Mouse (Mus musculus): ENCODE measurements around the gene Rrbp1.
A peak's percentile ranks its signal among the peaks of the same experiment; 100 is the strongest.

Gene Rrbp1

GRCm38 (mm10) chr2:144005166-144005955, 5.7 kb downstream of the Rrbp1 start:
- no peak for DNase-seq

- DNase-seq = peak; percentile 34
Measured at GRCm38 (mm10) chr2:144003544-144003943, 7.5 kb downstream of the Rrbp1 start.

- no peak for DNase-seq
Measured at GRCm38 (mm10) chr2:144002229-144002984, 8.7 kb downstream of the Rrbp1 start.

GRCm38 (mm10) chr2:143992977-143993376, 18.1 kb downstream of the Rrbp1 start:
- no peak for DNase-seq

- DNase-seq = no peak
Measured at GRCm38 (mm10) chr2:143991964-143992672, 18.9 kb downstream of the Rrbp1 start.

- DNase-seq = peak; percentile 42
Measured at GRCm38 (mm10) chr2:143990997-143991396, 20.1 kb downstream of the Rrbp1 start.

GRCm38 (mm10) chr2:143988016-143988415, 23.0 kb downstream of the Rrbp1 start:
- DNase-seq = no peak

- no peak for DNase-seq
Measured at GRCm38 (mm10) chr2:143987485-143987884, 23.6 kb downstream of the Rrbp1 start.

- DNase-seq = no peak
Measured at GRCm38 (mm10) chr2:143983482-143983881, 27.6 kb downstream of the Rrbp1 start.

- no peak for DNase-seq
Measured at GRCm38 (mm10) chr2:143982901-143983300, 28.2 kb downstream of the Rrbp1 start.

GRCm38 (mm10) chr2:143982152-143982551, 28.9 kb downstream of the Rrbp1 start:
- DNase-seq = no peak

GRCm38 (mm10) chr2:143980781-143981398, 30.2 kb downstream of the Rrbp1 start:
- DNase-seq = peak; percentile 74

GRCm38 (mm10) chr2:143978444-143979147, 32.5 kb downstream of the Rrbp1 start:
- no peak for DNase-seq

GRCm38 (mm10) chr2:143975146-143975649, 35.9 kb downstream of the Rrbp1 start:
- DNase-seq = no peak

- no peak for DNase-seq
Measured at GRCm38 (mm10) chr2:143973161-143973560, 37.9 kb downstream of the Rrbp1 start.

- no peak for DNase-seq
Measured at GRCm38 (mm10) chr2:143971887-143972286, 39.2 kb downstream of the Rrbp1 start.

- DNase-seq = no peak
Measured at GRCm38 (mm10) chr2:143970841-143971240, 40.2 kb downstream of the Rrbp1 start.

- DNase-seq = no peak
Measured at GRCm38 (mm10) chr2:143969260-143969659, 41.8 kb downstream of the Rrbp1 start.

- peak; percentile 6 for DNase-seq
Measured at GRCm38 (mm10) chr2:143963318-143963717, 47.7 kb downstream of the Rrbp1 start.

- DNase-seq = no peak
Measured at GRCm38 (mm10) chr2:143962192-143962591, 48.9 kb downstream of the Rrbp1 start.

GRCm38 (mm10) chr2:143955746-143956145, 55.3 kb downstream of the Rrbp1 start:
- no peak for DNase-seq

GRCm38 (mm10) chr2:143955004-143955403, 56.1 kb downstream of the Rrbp1 start:
- no peak for DNase-seq

Data from retina, postnatal 1 day (tissue).